Mouse (Mus musculus) forebrain, embryonic 11.5 days (tissue): ENCODE measurements around the gene Pld4. TPM values are rescaled to one million over a fixed set of nuclear protein-coding genes. Genes with fewer than 3 reads are reported as not detected.

ENCODE experiments used
- ATAC-seq: fragments of 200-750 bp; cut with Nextera tagmentation; replicated peaks from 2 replicates; pipeline ENCODE4 v1.8.0; 2017; ENCODE audit warnings: moderate TSS enrichment; ENCODE audit not compliant: low FRiP score
- DNase-seq: peaks from one replicate; pipeline ENCODE4 v3.0.0-alpha.2; 2017; ENCODE audit warnings: low spot score
- H3K27ac ChIP-seq: fragments of 300-500 bp; sonication (generic); 2 replicates; pipeline ENCODE4 v1.5.1; 2014; ENCODE audit warnings: low read depth, low read length
- H3K27me3 ChIP-seq: fragments of 300-500 bp; sonication (generic); 2 replicates; pipeline ENCODE4 v1.6.1; 2014; ENCODE audit warnings: mild to moderate bottlenecking, low read length, mixed read lengths; ENCODE audit not compliant: control insufficient read depth, insufficient read depth
- H3K36me3 ChIP-seq: fragments of 300-500 bp; sonication (generic); 2 replicates; pipeline ENCODE4 v1.6.1; 2014; ENCODE audit warnings: mild to moderate bottlenecking, low read length, moderate library complexity, mixed read lengths; ENCODE audit not compliant: control insufficient read depth, insufficient read depth
- H3K4me1 ChIP-seq: fragments of 300-500 bp; sonication (generic); replicated peaks from 2 replicates; pipeline ENCODE4 v1.6.1; 2014; ENCODE audit warnings: low read length, mixed read lengths; ENCODE audit not compliant: control insufficient read depth, insufficient read depth
- H3K4me2 ChIP-seq: fragments of 300-500 bp; sonication (generic); 2 replicates; pipeline ENCODE4 v1.6.1; 2014; ENCODE audit warnings: low read depth, mild to moderate bottlenecking, low read length, moderate library complexity, mixed read lengths; ENCODE audit not compliant: severe bottlenecking
- H3K4me3 ChIP-seq: fragments of 300-500 bp; sonication (generic); 2 replicates; pipeline ENCODE4 v1.5.1; 2014; ENCODE audit warnings: low read depth, low read length
- H3K9ac ChIP-seq: fragments of 300-500 bp; sonication (generic); 2 replicates; pipeline ENCODE4 v1.6.1; 2014; ENCODE audit warnings: low read length
- H3K9me3 ChIP-seq: fragments of 300-500 bp; sonication (generic); 2 replicates; pipeline ENCODE4 v1.6.1; 2016; ENCODE audit warnings: low read length, mixed read lengths; ENCODE audit not compliant: control insufficient read depth
- WGBS: fragments of 180-500 bp; shearing (Covaris S2); extraction: QIAGEN DNeasy Blood & Tissue Kit; methylation state at CpG from one replicate; pipeline ENCODE4 v1.1.7; 2014; 5-methylcytosine and 5-hydroxymethylcytosine counted together
- polyA plus RNA-seq: library from polyadenylated mRNA; unstranded; fragments of >200 nt; fragmentation: Nextera tagmentation; extraction: Ambion mirVana; gene quantifications from 2 replicates; pipeline ENCODE4 v1.2.1, GENCODE M21; 2014

The Pld4 gene
- polyA plus RNA-seq, 1 experiment from 2014 or later = 3.7 TPM

DNA sequence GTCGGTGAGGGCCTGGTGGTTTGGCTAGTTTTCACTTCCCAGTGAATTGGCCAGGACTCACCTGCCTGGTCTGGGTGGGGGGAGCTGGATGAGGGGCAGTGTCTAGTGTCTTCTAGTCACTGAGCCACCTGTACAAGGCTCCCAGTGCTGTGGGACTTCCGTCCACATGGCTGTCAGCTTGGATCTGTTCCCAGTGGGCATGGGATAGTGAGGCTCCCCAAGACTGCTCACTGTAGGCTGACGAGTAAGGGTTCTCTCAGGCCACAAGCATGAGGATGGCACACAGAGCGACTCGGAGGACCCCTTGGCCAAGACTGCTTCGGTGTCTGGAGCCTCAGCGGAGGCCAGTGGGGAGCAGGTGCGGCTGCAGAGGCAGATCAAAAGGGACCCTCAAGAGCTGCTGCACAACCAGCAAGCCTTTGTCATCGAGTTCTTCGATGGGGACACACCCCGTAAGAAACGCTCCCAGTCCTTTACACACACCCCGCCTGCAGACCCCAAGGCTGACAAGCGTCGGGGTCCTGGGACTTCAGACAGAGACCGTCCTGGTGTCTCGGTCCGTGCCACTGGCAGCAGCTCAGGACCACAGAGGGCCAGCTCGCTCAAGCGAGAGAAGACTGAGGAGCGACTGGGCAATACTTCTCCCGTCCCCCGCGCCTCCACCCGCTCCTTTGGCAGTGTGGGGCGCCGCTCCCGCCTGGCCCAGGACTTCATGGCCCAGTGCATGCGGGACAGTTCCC is 24.4 kb upstream of the Pld4 start:
- Histone ChIP-seq H3K36me3 (no peaks in the 10 kb centered on the region), H3K27me3 (no peaks in the 10 kb centered on the region), H3K9ac (no peak overlapping the region), H3K27ac (no peak overlapping the region), H3K9me3 (no peaks in the 10 kb centered on the region), H3K4me3 (no peak overlapping the region), H3K4me2 (no peak overlapping the region), H3K4me1 (no peaks in the 10 kb centered on the region)
- ATAC-seq (no peak), DNase-seq (no peak)
- 89% methylated on average over 29 of the region's 29 CpGs for WGBS

DNA sequence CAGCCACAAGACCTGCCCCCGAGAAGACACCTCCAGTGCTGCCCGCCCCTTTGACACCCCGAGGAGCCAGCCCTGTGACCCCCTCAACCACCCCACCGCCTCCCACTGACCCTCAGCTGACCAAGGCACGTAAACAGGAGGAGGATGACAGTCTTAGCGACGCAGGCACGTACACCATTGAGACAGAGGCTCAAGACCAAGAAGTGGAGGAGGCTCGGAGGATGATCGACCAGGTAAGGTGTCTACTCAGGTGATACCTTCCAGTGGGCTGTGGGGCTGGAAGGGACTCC is 23.9 kb upstream of the Pld4 start:
- Histone ChIP-seq H3K36me3 (no peaks in the 10 kb centered on the region), H3K9me3 (no peaks in the 10 kb centered on the region)
- 87% methylated on average over 10 of the region's 10 CpGs for WGBS

DNA sequence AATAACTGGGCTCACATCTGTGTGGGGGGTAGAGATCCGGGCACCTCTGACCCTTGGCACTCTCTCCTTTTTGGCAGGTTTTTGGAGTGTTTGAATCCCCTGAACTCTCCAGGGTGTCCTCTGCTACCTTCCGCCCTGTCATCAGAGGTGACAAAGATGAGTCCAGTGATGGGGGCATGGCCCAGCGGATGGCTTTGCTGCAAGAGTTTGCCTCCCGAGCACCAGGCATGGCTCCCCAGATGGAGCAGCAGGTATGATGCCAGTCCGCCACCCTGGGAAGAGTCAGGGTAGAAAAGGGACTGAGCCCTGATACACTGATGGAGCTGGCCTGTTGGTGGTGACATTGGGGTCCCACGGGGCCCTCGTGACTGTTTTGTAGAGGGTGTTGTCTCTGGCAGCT is 23.4 kb upstream of the Pld4 start:
- H3K4me2 ChIP-seq = no peak overlapping the region
- H3K27me3 ChIP-seq = no peaks in the 10 kb centered on the region
- no peak for ATAC-seq
- H3K36me3 ChIP-seq = no peaks in the 10 kb centered on the region
- H3K4me1 ChIP-seq = no peaks in the 10 kb centered on the region
- WGBS = 92% methylated on average over 7 of the region's 7 CpGs
- no peak overlapping the region for H3K27ac ChIP-seq
- no peaks in the 10 kb centered on the region for H3K9me3 ChIP-seq
- H3K9ac ChIP-seq = no peak overlapping the region
- H3K4me3 ChIP-seq = no peak overlapping the region
- no peak for DNase-seq

More for the DNA sequence above, 23.9 kb upstream of the Pld4 start:
- Histone ChIP-seq H3K27me3 (no peaks in the 10 kb centered on the region), H3K9ac (no peak overlapping the region), H3K4me2 (no peak overlapping the region), H3K4me1 (no peaks in the 10 kb centered on the region), H3K4me3 (no peak overlapping the region), H3K27ac (no peak overlapping the region)
- ATAC-seq (no peak), DNase-seq (no peak)

DNA sequence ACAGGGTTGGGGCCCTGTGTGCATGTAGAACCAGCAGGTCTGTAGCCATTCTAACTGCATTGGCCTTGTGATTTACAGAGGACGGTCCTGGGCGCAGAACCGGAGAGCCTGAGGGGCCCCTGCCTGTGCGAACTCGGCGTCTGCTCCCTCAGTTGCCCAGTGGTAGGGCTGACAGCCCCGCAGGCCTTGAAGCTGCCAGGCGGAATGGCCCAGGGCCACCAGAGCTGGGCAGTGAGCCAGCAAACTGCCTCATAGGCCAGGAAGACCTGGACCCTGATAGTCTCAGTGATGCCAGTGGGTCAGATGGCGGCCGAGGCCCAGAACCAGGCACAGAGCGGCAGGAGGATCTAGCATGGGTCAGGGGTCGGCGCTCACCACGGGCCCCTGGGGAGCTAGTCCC is 22.7 kb upstream of the Pld4 start:
- Histone ChIP-seq H3K4me1 (no peaks in the 10 kb centered on the region), H3K27me3 (no peaks in the 10 kb centered on the region), H3K27ac (no peak overlapping the region), H3K9me3 (no peaks in the 10 kb centered on the region), H3K36me3 (no peaks in the 10 kb centered on the region), H3K9ac (no peak overlapping the region), H3K4me3 (no peak overlapping the region), H3K4me2 (no peak overlapping the region)
- no peak for DNase-seq
- no peak for ATAC-seq
- whole genome bisulfite sequencing = 94% methylated on average over 14 of the region's 14 CpGs

DNA sequence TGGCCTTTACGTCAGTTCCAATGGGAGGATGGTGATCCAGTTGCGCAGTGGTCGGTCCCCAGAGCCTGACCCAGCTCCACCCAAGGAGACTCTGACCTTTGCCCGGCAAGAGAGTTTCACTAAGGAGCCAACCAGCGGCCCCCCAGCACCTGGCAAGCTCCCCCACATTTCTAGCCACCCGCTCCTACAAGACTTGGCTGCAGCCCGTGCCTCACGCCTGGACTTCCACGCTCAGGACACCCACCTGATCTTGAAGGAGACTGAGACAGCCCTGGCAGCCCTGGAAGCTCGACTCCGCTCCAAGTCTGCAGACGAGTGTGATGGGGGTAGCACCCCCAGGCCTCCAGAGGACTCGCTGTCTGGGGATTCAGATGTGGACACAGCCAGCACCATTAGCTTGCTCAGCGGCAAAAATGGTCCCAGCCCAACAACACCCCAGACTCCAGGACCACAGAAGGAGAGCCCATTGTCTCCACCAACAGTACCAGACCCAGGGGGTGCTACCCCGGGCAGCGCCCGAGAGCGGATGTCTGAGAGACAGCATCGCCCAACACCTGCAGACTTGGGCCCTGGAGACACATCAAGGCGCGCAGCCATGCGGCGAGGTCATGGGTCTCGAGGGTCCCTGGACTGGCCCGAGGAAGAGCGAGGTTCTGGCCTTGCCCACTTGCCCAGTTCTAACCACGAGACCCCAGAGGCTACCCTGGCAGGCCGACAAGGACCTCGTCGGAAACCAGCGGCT is 22.0 kb upstream of the Pld4 start:
- no peak for ATAC-seq
- Histone ChIP-seq H3K36me3 (no peaks in the 10 kb centered on the region), H3K27ac (no peak overlapping the region), H3K4me3 (no peak overlapping the region), H3K4me2 (no peak overlapping the region), H3K27me3 (no peaks in the 10 kb centered on the region), H3K9ac (no peak overlapping the region), H3K9me3 (no peaks in the 10 kb centered on the region), H3K4me1 (no peaks in the 10 kb centered on the region)
- WGBS = 91% methylated on average over 31 of the region's 31 CpGs
- DNase-seq = peak; percentile 46

DNA sequence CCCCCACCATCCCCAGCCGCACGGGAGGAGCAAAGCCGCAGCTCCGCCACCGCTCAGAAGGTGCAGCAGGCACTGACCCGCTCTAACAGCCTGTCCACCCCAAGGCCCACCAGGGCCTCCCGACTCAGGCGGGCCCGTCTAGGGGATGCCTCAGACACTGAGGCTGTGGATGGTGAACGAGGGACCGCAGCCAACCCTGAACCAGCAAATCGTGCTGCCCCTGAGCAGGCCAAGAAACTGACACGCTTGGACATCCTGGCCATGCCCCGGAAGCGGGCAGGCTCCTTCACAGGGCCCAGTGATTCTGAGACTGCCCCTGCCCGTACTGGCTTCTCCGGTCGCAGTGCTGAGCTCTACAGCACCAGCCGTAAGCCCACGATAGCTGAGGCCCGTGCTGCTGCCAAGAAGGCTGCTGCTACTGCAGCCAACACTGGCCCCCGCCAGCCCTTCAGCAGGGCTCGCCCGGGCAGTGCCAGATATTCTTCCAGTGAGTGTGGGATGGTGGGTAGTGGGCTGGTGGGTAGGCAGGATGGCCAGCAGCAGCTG is 21.4 kb upstream of the Pld4 start:
- H3K4me3 ChIP-seq = no peak overlapping the region
- no peak overlapping the region for H3K9ac ChIP-seq
- H3K27ac ChIP-seq = no peak overlapping the region
- H3K4me2 ChIP-seq = no peak overlapping the region
- 93% methylated on average over 24 of the region's 24 CpGs for WGBS
- no peak for ATAC-seq
- H3K4me1 ChIP-seq = no peaks in the 10 kb centered on the region
- no peaks in the 10 kb centered on the region for H3K36me3 ChIP-seq
- no peaks in the 10 kb centered on the region for H3K9me3 ChIP-seq
- H3K27me3 ChIP-seq = no peaks in the 10 kb centered on the region
- peak; percentile 47 for DNase-seq

DNA sequence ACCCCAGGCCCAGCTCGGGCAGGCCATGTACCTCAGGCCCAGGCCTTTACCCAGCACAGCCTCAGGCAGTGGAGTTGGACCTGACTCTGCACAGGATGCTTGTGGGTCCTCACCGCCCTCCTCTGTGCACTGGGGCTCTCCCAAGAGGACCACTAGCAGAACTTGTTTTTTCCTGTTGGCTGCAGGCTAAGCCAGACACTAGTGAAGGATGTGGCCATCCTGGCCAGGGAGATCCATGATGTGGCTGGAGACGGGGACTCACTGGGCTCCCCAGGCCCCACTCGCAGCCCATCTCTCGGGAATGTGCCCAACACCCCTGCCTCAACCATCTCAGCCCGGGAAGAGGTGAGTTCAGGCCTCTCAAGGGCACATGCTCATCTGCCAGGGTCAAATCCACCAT is 17.7 kb upstream of the Pld4 start:
- Histone ChIP-seq H3K36me3 (no peaks in the 10 kb centered on the region), H3K9me3 (no peaks in the 10 kb centered on the region), H3K4me1 (peaks cover 2% of the 10 kb centered on the region; the same call in 1 of the 2 replicates), H3K4me2 (no peak overlapping the region), H3K9ac (peak overlapping the region; percentile 27; the same call in 1 of the 2 replicates), H3K4me3 (no peak overlapping the region), H3K27me3 (no peaks in the 10 kb centered on the region), H3K27ac (no peak overlapping the region)
- ATAC-seq (no peak; the same call in 1 of the 2 replicates), DNase-seq (no peak)
- WGBS = 74% methylated on average over 6 of the region's 6 CpGs

DNA sequence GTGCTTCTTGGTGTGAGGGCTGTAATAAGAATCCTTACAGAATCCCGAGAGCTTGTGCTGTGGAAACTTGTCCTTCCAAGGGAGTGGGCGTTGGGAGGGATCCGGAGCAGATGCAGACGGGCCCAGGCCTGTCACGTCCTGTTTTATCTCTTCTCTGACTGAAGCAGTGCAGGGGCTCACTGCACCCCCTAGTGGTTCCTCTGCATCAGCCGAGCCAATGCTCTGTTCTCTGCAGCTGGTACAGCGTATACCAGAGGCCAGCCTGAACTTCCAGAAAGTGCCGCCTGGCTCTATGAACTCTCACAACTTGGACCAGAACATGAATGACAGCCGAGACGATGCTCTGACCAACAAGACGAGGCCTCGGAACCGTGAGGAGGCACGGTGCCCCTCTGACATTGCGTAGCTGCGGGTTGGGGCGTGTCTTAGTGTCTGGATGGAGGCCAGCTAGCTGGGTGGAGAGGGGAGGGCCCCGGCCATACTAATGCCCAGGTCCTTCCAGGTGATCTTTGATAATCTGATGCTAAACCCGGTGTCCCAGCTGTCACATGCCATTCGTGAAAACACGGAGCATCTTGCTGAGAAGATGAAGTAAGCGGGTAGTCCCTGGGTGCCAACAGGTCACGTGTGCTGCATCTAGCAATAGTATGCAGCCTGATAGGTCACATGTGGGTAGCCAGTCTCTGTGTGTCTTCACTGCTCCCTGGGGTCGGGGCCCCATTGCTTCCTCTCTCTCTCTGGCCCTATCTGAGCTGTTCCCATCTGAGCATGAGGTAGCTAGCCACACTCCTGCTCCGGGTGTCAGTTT is 17.1 kb upstream of the Pld4 start:
- Histone ChIP-seq H3K36me3 (no peaks in the 10 kb centered on the region), H3K9me3 (no peaks in the 10 kb centered on the region), H3K4me3 (no peak overlapping the region), H3K4me1 (peaks cover 2% of the 10 kb centered on the region; the same call in 1 of the 2 replicates), H3K9ac (peak overlapping the region; percentile 27; the same call in 1 of the 2 replicates), H3K4me2 (no peak overlapping the region), H3K27ac (no peak overlapping the region), H3K27me3 (no peaks in the 10 kb centered on the region)
- peak; percentile 70 for ATAC-seq
- whole genome bisulfite sequencing = 63% methylated on average over 25 of the region's 25 CpGs
- DNase-seq = peak; percentile 80
